Mouse (Mus musculus) MN1 (cell line): Measurements from ENCODE around the gene Gm11237.
A peak's percentile ranks its signal among the peaks of the same experiment; 100 is the strongest.
"Not testable (repeated sequence)": the region's sequence is repeated elsewhere in the genome, so short reads cannot be mapped to it uniquely, and the experiment has no call there.

Experiments
- DNase-seq: peaks from one replicate; pipeline ENCODE4 v3.0.0-alpha.2; 2016; ENCODE audit warnings: low spot score

Gene Gm11237

GRCm38 (mm10) chr4:73622684-73623083 is at the start of gene Gm11237:
Gene Gm11237, plus strand, starts transcription at chr4:73622984.
- DNase-seq = not testable (repeated sequence)

DNA sequence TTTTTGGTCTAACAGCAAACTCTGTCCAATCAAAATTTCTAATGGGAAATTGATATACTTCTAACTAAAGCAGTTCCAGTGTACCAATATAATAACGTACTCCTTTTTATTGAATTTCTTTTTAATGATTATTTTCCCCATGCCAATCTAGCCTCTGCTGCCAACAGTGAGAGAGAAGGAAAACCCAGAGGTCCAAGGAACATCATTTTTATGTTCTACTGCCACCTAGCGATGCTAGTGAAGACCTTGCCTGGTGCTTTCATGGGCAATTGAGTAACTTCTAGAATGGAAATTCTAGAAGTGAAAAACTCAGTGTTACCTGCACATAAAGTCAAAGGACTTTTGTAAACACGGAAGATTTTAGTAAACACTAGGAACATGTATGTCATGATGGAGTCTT is 23.5 kb upstream of the Gm11237 start:
- peak; percentile 6 for DNase-seq

- not testable (repeated sequence) for DNase-seq
Observed at GRCm38 (mm10) chr4:73607581-73607980, 15.2 kb upstream of the Gm11237 start, which contains the start of gene Gm11238. Gene Gm11238, plus strand, starts transcription at chr4:73607881.

DNA sequence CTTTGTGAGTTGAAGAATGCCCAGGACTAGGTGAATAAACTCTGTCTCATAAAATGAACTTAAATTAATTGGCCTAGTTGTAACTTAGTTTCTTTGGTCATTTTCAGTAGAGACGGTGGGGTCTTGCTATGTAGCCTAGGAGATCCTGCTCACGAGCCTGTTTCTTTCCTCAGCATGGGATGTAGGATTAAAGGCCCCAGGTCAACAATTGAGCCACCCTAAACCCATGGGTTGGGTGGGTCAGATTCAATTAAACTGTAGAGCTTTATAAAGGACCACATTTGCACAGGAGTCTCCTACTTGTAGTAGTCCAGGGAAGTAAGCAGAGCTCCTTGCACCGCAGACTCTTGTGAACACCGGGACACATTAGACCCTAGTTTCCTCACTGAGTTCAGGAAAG is 15.0 kb downstream of the Gm11237 start, which contains the start of gene Gm11236:
TSS of gene Gm11236 (plus strand) at position 301 of the 400 bp plus-strand sequence.
- DNase-seq = not testable (repeated sequence)

DNA sequence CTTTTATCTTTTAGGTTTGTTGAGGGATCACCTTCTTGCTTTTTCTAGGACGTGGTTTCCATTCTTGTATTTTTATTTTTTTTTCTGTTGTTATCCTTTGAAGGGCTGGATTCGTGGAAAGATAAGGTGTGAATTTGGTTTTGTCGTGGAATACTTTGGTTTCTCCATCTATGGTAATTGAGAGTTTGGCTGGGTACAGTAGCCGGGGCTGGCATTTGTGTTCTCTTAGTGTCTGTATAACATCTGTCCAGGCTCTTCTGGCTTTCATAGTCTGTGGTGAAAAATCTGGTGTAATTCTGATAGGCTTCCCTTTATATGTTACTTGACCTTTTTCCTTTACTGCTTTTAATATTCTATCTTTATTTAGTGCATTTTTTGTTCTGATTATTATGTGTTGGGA is 39.1 kb downstream of the Gm11237 start:
- DNase-seq = not testable (repeated sequence)

GRCm38 (mm10) chr4:73668054-73668453 is 45.3 kb downstream of the Gm11237 start, which contains the start of gene Gm11239:
Gene Gm11239, plus strand, starts transcription at chr4:73668354.
- DNase-seq = not testable (repeated sequence)
